Mouse (Mus musculus) retina, postnatal 1 day (tissue): ENCODE measurements around the gene Gm5108.

ENCODE experiments used
- DNase-seq: peaks from one replicate; pipeline ENCODE4 v3.0.0-alpha.2; 2012

The Gm5108 gene

DNA sequence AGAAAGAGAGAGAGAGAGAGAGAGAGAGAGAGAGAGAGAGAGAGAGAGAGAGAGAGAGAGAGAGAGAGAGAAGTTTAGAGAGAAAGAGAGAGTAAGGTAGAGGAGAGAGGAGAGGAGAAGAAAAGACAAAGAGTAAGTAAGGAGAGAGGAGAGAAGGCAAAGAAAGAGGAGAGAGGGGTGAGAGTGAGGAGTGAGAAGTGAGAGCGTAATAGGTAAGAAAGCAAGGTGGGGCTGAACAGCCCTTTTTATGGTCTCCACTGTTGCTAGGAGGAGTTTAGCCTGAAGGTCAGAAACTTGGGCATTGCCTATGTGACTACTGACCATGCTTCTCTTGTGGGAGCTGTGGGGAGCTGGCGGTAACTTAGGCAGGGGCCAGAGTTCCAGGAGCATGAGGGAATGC is at the start of gene Gm5108:
Gm5108 (plus strand) TSS at position 301 of the 400 bp plus-strand sequence.
- DNase-seq: no peak

DNA sequence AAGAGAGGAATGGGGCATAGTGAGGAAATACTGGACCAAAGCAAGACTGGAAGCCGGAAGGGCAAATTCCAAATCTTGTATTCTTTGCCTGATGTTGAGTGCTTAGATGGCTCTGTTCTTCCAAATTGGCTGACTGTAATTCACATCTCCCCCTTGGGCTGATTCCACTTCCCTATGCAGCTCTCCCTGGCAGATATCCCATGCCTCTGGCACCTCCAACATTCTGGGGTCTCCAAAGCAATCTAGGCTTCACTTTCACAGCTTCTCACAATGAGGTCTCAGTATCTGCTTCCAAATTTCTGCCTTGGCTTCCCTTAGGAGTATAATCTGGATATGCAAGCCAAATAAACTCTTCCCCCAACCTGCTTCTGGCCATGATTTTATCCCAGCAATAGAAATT is 42.5 kb upstream of the Gm5108 start:
- no peak for DNase-seq

DNA sequence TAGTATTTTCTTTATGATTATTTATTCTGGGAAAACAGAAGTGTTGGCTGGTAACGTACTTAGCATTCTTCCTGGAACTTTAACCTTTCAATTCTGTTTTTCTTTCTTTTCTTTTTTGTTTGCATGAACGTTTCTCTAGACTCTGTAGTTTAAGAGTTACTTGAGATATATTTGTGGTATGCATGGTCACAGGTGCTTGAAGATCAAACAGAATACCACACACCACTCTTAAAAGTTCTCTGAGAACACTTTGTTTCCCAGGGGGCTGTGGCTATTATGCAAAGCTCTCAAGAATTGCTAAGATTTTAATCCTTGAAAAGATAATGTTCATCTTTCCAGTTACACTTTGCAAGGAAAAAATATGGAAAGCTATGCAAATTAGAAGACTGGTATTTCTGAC is 36.9 kb upstream of the Gm5108 start:
- no peak for DNase-seq

DNA sequence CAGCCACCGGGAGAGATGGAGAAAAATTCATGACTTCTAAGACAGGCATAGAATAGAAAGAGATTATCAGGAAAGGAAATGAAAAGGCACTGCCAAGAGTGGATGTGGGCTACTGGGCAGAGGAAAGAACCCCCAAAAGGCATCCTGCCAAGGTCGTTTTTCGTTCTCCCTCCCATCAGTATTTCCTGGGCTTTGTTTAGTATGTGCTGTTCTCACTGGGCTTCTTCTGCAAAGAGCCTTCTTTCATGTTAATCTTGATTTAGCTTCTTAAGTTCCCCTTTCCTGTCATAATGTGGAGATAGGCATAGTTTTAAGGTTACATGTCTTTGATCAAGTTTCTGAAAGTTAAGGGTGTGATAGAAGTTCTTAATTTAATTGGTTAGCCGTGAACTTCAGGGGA is 10.9 kb upstream of the Gm5108 start:
- no peak for DNase-seq

DNA sequence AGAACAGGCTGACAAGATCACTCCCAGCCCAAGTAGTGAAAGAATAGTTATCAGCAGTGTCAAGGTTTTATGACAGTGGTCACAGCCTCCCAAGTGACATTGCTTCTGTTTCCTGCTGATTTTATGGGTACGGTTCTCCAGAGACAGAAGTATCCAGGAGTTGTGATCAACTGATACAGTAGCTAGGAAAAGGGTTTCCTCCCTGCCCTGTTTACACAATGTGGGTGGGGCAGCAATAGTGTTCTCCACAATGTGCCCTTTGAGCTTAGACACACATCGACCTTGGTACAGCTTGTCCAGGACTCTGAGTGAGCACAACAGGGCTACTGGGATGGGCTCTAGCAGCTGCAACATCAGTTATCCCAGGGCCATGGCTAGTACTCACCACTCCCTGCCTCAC is 9.8 kb upstream of the Gm5108 start:
- DNase-seq: no peak

DNA sequence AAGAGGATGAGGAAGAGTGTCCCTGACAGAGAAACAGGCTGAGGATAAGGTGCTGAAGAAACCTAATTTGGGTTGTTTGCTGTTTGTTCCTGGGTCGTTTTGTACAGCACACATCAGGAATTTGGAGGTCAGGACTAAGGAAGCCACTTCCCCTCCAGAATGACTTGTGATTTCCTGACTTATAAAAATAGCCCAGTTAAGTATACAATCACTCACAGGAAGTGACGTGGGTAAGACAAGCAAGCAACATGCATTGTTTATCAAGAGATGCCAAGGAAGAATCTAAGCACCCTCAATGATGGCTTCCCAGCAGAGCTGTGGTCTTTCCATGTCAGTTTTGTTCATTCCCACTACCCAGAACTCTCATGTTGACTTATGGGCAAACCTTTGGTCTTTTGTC is 1.7 kb downstream of the Gm5108 start:
- no peak for DNase-seq

DNA sequence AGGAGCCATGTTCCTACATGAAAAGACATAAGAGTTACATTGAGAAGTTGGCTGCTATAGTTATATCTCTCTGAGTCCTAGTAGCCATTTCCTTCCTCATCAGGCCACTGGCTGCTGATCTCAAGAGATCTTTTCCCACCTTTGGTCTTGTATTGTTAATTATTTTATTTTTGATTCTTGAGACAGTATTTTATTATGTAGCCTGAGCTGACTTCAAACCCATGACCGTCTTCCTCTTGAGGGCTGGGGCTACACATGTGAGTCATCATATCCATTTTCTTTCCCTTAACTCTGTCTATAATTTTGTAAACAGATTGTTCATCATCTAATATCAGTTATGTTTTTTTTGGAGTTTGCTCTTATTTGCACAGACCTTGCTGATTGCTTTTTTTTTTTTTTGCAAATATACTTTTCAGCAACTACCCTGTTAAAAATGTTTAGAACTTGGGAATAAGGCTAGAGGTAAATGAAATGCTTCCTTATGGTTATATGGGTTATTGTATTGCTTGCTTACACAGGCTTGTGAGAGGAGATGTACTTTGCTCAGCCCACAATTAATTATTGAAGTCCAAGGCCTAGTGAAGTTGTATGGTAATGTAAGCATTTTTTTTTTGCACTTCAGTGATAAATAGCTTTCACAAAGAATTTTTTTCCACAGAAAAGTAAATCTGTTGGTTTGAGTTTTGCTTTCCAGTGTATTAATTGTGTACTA is 2.8 kb downstream of the Gm5108 start:
- DNase-seq: no peak

DNA sequence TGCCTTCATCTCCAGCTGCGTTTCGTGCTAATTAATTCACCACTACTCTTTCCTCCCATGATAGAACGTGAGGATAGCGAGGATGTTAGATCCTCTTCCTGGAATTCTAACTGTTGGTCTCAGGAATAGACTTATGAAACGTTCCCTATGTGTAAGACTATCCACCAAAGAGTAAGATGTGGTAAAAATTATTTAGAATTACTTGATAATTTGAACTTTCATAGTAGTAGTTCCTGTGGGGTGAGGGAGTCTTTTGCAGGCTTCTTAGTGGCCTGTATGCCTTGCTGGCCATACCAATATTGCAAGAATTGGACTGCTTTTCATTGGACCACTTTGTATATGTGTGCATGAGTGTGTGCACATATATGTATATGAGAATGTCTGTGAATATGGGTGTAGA is 4.9 kb downstream of the Gm5108 start, which contains the start of gene Gm21905:
Gm21905 (minus strand) TSS at position 101 of the 400 bp plus-strand sequence.
- DNase-seq: no peak

DNA sequence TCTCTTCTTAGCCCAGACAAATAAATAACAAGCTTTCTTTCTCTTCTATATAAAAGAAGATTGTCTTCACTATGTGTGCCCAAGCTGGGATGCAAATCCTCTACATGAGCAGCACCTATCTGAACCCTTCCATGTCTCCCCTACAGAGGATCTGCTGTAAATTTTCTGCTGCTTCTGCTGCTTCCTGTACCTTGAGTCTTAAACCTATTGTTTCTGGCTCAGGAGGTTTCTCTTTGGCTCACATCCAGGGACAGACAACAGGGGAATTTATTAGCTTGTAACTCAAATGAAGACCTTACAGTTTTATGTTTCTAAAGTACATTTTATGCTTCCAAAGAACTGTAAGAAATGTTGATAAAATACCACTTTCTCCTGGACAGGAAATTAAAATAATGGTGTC is 5.5 kb downstream of the Gm5108 start:
- DNase-seq: no peak

DNA sequence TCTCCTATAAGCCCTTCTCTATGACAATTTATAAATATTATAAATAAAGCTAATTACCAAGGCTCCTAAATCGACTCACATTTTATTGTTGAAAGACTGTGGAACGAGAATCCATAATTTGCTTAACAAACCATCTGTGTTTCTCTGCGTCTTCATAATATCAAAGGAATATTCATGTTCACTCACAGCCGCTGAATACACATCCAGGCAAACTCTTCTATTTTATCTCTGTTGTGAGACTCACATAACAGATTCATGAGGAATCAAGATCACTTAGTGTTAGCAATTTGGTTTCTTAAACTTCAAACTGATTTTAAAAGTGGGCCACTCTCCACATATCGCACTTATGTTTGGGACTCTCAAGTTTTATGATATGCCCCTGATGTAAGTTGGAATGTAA is 6.6 kb downstream of the Gm5108 start:
- DNase-seq: no peak

DNA sequence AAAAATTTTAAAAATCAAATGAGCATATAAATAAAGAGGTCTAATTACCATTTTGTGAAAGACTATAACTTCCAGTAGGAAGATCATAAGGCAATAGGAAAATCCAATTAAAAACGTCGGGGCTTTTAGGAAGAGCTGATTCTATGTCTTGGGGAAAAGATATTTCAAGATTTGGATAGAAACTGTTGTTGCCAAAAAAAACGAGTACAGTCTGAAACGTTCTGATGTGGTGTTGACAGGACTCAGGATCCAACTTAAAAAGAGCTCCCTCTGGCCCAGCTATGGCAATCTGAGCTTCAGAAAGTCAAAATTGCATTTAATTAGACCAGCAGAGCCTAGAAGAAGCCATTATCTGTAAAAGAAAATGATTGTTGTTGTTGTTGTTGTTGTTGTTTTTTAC is 12.6 kb downstream of the Gm5108 start:
- no peak for DNase-seq

DNA sequence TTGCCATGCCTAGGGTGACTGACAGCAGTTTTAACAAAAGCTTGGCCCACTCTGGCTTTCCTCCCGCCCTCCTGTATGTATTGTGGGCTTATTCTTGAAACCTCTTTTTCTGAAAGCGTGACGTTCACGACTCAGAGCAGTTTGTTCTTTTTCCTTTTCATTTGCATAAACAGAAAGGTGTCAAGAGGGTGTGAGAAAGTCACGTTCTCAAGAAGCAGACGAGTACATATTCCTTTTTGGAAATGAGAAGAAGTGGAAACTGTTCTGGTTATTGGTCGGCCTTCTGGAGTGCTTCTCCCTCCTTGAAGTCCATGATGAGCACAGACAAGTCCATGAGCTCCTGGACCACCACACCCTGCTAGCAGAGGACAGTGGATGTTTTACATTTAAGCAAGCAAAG is 14.0 kb downstream of the Gm5108 start:
- no peak for DNase-seq

DNA sequence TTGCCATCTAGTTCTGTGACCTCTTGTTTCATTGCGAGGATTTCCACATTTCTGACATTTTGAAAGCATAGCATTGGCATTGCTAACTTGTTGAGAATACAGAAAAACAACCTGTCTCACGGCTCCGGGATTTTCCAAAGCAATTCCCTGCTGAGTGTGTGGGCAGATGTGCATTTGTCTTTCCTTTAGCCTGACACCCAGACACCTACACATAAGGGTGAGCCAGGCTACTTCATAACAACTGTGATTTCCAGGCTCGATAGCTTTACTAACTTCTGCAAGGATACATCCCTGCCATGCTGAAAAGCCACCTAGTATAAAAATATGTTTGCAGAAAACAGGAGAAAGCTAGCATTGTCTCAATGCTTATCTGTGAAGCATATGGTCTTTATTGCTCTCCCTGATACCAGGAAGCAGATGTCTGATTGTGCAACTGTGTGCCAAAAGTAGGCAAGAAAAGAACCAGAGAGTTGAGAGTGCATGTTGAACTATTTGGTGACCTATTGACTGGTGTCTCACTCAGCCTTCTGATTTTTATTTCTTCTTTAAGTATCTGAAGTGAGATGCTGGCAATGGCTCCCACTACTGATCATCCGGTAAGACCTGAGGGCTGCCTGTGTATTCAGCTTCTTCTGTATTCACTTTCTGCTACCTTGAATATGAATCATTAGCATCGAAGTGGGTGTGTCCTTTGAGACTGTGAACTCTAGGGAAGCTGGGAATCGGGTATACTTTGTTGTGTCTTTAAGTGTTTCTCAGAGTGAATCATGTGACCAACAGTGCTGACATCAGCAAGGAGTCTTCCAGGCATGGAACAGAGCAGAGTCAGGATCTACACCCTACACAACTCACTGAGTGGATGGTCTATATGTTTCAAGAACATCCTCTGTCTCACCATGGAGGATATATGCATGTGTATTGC is 20.5 kb downstream of the Gm5108 start:
- DNase-seq: no peak

DNA sequence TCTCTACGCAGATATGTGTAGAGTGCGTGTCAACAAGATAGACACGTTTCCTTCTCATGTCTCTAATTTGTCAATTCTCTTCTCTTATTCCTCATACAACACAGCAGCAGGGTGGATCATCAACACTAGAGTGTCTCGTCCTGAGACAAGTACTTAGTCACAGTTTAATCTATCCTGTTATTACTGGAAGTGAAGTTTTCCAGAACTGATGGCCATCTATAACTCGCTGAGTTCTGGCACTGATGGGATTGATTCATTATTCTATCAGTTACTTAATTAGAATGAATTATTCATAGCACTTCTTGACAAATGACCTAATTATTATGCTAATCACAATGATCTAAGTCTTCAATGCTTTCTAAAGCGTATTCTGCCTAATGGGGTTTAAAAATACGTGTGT is 28.1 kb downstream of the Gm5108 start:
- DNase-seq: no peak

DNA sequence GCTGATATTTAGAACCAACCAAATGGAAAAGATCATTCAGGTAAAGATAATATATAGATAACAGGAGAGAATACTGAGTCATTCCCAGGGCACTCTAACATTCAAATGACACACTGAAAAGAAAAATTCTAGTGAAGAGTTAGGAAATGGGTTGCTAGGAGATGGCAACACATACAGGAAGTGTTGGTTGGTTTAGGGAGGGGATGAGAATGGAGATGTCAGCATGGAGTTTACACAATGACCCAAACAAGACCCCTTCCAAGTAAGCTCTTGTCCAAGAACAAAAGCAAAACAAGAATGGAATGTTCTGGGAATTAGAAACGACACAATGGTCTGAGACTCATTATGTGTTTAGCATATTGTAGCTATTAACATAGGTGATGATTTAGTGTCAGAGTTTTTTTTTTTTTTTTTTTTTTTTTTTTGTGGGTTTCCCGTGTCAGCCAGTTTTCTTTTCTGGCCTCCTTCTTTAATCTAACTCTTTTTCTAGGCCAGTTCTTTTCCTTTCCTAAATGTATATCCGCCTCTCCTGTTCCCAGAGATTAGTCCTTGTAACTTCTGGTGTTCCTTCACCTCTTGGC is 40.6 kb downstream of the Gm5108 start:
- peak; percentile 28 for DNase-seq

DNA sequence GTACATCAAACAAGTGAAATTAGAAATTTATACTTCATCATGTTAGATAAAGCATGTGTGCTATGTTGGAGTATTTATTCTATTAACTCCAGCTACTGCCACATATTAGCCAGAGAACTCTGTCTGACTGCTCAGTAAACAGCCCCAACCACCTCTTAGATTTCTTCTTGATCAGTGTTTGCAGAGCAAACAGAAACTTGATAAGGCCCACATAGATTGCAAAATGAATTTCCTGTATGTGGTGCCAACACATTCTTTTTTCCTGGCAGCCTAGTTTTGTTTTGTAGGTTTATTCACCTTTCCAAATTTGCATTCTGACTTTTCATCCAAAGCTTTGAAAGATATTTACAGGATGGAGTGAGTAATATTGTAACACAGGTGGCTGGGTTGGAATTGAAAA is 49.0 kb downstream of the Gm5108 start:
- no peak for DNase-seq

DNA sequence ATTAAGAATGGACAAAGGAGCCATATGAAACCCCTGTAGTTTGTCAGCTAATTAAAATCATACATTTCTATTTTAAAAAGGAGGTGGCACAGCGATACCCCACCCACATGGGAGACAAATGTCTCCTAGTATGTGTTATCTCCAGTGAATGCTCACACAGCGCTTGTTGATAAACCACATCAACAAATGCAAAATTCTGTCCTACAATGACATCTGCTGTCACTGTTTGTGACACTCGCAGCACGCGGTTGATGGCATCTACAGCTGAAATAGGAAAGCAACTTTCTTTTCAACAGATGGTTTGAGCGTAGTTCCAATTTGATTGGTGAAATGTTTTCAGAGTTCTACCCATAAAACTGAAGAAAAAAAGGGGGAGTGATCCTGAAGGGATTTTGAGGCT is 61.1 kb downstream of the Gm5108 start:
- DNase-seq: no peak

DNA sequence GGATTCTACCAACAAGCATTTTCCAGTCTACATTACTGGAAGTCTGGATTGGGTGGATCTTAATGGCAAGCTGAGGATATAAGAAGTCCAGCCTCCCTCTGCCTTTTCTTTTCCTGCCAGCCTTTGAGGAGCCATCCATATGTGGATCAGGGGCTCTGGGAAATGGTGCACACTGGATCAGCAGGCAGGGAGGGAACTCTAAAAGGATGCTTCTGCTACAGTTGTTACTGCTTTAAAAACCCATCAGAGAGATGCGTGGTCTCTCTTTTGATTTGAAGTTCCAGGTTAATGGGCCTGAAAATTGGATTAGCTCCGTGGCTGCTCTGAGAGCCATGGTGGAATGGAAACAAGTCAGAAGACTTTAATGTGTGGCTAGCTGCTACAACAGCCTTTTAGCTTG is 62.4 kb downstream of the Gm5108 start:
- DNase-seq: peak; percentile 41

DNA sequence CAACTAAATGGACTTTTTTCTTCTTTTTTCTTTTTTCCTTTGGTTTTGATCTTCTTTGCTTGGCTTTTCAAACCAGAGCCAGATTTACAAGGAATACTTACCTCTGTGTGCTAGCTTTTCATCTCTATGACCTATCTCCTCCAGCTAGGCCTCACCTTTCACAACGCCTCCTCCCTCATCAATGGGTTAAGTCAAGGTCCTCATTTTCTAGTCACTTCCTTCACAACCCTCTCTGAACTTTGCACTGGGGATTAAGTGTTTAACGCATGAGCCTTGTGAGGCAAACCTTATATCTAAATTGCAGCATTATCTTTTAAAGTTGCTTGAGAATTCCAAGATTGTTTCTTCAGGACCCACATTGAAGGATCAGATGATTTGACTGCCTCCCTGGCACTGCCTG is 63.0 kb downstream of the Gm5108 start:
- no peak for DNase-seq

DNA sequence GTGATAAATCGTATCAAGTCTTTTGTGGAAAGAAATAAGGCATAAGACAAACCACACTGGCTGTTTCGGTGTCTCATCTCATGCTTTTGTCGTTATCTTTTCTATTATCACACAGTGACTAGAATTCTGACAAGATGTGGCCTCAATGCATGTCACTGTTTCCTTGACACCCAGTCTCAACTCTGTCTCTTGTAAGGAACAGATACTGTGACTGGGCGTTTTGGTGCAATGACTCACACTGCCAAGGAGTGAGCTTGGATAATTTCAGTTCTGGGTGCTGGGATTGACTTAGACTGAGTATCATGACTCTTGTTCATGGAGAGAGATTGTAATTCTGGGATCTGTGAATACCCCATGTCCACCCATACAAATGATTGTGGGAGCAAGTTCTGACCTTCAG is 65.6 kb downstream of the Gm5108 start:
- DNase-seq: no peak

DNA sequence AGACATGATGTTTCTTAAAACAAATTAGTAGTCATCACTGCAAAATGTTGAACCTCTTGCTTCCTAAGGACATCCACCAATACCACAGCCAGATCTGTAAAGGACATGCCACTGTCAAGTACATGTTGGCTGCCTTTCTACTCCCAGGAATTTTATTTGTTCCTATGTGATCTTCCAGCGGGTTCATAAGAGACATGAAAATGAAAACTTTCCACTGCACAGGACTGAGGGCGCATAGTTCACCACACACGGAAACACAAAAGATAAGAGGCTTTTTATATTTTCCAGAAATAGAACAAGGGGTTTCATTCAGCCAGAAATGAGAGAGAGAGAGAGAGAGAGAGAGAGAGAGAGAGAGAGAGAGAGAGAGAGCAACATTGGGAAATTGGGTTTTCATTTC is 70.1 kb downstream of the Gm5108 start:
- no peak for DNase-seq

DNA sequence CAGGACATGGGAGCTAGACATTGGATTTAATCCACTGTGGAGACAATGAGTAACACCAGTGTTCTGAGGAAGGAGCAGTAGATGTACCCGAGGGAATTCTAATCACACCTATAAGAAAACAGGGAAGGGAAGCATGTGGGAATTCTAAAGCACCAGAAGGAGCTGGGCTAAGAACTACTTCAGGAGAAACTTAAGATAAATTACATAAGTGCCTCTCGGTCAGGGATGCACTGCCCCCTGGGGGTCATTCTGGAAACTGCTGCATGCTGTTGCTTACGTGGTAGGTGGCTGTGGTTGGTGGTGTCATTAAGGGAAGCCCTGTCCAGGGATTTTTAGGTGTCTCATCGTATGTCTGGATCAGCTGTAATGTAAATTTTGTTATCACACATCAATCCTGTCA is 71.1 kb downstream of the Gm5108 start:
- DNase-seq: peak; percentile 76

DNA sequence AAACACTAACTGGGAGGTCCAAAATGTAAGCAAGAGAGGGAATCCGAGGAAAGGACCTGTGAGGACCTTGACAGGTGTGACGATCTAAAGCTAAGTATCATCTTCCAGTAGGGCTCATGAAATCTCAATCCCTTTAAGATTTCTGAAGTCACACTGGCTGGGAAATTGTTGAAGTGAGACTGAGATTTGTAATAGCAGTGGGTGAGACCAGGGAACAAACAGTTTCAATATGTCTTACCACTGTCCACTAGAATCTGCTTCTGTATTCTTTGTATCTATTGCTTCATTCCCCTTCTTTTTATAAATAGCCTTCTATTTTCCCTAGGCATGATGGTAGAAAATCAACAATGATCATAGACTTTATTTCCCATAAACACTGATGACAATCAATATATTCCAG is 79.4 kb downstream of the Gm5108 start:
- DNase-seq: no peak
